Mouse (Mus musculus) gastrocnemius, postnatal 10 days (tissue): ENCODE data around the gene Tec. TPM values are rescaled to one million over a fixed set of nuclear protein-coding genes. Genes with fewer than 3 reads are reported as not detected.

Experiments used
- DNase-seq: peaks from one replicate; pipeline ENCODE4 v3.0.0; 2021; ENCODE audit warnings: mixed read lengths
- total RNA-seq, 2 experiments: library from RNA; stranded (reverse); gene quantifications; 2 replicates each; pipeline ENCODE4 v1.2.3; 2021

The Tec gene
- total RNA-seq, 2 experiments from 2014 or later, result 2.3 to 4.3 TPM

GRCm38 (mm10) chr5:72853365-72853764, 14.9 kb downstream of the Tec start:
- DNase-seq, result no peak

DNA sequence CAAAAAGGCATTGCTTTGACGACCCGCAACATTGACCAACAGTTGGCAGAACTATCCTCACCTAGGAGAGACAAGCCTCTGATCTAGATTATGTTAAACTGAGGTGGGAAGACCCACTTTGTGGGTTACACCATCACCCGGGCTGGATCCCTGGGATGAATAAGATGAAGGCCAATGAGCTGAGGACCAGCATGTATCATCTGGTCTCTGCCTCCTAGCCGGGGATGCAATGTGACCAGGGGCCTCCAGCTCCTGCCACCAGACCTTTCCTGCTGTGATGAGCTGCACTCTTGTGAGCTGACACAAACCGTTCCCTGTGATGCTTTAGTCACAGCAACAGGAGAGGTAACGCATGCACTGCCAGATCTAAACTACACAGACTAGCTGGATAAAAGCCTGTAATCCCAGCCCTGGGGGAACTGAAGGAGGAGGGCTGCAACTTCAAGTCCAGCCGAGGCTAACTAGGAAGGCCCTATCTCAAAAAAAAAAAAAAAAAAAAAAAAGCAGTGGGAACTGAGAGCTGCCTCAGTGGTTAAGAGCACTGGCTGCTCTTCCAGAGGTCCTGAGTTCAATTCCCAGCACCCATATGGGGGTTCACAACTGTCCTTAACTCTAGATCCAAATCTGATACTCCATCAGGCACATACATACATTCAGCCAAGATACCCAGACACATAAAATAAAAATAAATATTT, 15.8 kb downstream of the Tec start:
- DNase-seq, result no peak

DNA sequence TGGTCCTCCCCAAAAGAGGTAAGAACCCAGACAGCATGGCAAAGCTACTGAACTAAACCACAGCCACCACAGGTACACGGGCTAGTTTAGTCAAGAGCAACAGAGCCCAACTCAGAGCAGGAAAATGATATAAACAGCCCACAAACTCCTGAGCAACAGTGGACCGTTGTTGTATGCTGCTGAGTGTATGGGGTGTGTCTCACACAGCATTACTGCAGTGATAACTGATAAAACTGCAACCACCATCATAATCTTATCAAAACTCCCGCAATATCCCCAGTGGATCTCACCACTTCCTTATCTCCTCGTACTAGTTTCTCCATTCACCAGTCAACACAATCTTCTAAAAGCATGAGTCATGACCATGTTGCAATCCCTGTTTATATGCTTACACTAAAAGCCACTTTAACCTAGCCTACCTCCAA, 16.6 kb downstream of the Tec start:
- no peak for DNase-seq

DNA sequence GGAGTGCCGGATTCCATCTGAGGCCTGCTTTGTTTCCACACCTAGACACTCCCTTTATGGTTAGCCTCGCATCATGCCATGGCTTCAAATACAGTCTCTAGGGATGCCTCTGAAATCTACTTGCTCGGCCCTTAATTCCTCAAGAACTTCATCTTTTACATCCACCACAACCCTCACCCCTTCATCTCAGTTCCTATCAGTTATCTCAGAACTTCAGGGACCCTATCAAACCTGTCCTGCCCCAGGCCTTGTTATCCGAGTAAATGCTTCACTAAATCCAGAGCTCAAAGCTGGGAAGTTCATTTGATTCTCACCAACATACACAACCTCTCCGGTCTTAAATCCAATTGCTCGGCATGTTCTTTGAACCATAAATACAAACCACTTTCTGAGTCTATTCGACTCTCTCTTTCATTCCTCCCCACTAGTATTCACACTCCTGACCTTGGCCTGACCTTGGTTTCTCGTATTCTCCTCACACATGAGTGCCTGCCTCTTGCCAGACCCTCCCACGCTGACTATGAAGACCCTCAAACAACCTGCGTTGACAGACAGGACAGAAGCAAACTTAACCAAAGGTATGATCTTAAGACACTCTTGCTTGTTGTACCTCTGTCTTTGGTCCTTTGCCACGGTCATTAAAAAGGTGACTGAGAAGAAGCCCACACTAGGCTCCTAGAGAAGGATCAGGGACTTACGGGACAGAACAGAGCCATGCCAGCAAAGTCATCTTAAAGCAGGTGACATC, 17.2 kb downstream of the Tec start:
- DNase-seq, result no peak

- no peak for DNase-seq
Measured at GRCm38 (mm10) chr5:72848889-72849435, 19.3 kb downstream of the Tec start.

- no peak for DNase-seq
Measured at GRCm38 (mm10) chr5:72846712-72847111, 21.6 kb downstream of the Tec start.

GRCm38 (mm10) chr5:72845928-72846630, 22.2 kb downstream of the Tec start:
- no peak for DNase-seq

GRCm38 (mm10) chr5:72844776-72845495, 23.3 kb downstream of the Tec start:
- no peak for DNase-seq

GRCm38 (mm10) chr5:72844294-72844693, 24.0 kb downstream of the Tec start:
- no peak for DNase-seq

DNA sequence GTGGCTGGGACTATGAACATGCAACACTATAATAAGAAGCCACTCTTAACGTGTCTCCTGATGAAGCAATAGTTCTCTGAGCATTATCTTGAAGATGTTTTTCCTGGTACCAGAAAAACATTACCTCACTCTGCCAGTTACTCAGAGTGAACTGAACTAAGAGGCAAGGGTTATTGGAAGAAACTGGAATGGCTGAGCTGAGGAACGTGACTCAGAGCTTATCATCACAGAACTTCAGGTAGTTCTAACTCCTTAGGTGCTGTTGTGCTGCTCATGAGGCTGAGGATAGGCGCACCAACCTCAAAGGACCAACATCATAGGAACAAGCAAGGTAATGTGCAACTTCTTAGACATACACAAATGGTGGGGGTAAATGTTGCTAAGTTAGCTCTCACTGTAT, 28.6 kb downstream of the Tec start:
- DNase-seq, result no peak

GRCm38 (mm10) chr5:72838976-72839375, 29.3 kb downstream of the Tec start:
- DNase-seq, result no peak

DNA sequence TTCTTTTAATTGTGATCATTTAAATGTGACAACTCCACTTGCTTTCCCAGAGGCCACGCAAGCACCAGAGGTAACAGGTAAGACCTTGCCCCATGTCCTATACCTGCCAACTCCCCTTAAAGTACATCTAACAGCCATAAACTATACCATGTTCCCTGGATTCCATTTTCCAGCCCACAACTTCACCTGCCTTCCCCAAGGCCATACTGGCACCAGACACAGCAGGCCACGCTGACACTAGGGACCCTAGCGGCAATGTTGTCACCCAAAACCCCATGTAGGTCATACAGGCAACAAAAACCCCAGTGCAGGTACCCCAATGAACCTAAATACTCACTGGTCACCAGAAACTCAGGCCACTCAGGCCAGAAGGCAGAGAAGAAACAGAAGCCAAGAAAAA, 32.6 kb downstream of the Tec start:
- DNase-seq, result no peak

DNA sequence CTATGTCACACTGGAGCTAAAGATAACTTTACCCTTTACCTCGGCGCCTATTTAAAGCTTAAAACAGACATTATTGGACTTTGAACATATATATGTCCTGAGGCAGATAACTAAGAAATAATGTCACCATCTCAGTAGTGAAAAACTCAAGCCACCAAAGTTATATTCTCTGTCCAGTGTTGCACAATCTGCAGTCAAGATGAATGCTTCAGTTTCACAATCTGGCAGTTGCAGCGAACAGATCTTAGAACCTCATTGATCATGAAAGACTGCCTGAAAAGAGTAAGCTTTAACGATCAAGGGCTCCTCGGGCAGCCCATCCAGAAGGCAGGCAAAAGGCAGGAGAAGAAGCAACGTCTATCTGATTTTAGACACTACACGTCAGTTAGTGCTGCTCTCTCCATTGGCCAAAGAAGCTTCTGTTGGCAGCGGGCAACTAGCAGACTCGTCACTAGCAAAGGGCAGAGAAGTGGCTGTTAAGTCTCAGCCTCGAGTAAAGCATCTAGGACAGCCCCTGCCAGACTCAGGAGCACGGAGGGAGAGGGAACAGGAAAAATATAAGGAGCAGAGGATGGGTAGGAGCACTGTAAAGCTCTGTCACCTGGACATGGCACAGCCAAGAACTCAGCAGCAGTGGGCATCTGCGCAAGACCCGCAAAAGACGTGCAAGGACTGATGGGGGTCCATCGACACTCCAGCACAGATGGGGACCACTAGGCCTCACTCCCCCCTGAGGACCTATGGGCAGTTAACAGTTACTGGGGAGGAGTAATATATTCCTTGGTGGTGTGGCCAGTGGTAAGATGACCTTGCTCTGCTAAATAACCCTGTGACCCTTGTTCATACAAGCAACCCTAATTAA, 35.1 kb downstream of the Tec start:
- no peak for DNase-seq

DNA sequence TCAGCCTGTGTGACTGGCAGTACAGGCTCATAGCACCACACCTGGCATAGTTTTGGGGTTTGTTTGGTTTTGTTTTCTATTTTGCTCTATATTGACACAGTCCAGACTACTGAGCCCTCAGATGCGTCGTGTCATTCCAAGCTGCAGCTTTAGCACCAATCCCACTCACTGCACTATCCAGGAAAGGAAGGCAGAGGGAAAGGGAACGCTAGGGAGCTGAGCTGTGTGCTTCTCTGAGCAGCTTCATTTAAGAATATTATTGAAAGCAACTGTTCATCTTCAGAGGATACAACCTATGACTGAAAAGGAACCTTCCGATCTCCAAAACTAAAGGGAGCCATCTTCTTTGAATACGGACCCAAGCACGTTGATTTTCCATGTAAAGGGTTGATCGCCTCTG, 36.1 kb downstream of the Tec start:
- no peak for DNase-seq

- DNase-seq, result no peak
Measured at GRCm38 (mm10) chr5:72830988-72831610, 37.2 kb downstream of the Tec start.

GRCm38 (mm10) chr5:72829506-72830067, 38.7 kb downstream of the Tec start:
- DNase-seq, result no peak

GRCm38 (mm10) chr5:72828401-72828800, 39.9 kb downstream of the Tec start:
- DNase-seq, result no peak

DNA sequence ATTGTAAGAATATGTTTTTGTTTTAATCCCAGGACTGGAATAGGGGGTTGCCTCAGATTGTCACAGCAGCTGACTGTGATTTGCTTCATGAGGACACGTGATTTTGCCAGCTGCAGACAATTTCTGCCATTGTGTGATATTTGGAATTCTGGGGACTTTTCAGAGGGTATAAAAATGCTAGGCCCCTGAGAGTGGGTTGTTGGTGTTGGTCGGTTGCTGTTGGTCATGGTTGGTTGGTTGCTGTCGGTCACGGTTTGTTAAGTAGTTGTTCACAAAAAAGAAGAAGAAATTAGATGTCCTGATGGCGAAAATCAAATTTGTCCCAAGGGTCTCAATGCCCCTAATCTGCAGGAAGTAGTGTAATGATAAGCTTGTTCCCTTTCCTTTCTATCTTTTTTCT, 40.8 kb downstream of the Tec start:
- DNase-seq, result no peak

DNA sequence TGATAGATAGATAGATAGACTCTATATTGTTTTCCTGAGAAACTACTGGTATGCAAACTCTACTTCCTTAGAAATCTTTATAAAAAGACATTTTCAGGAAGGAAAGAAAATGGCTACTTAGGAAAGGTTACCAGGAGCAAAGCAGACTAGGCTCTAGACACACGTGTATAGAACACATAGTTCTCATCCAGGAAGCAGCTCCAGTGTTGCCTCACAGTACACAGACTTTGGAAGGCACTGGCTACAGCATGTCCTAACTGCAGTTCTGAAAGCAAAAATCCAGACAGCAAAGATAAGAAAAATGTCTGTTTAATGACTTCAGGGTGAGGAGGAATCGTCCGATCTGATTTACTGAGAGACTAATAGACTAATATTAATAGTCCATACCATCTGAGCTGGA, 41.8 kb downstream of the Tec start:
- no peak for DNase-seq

GRCm38 (mm10) chr5:72820651-72821050, 47.6 kb downstream of the Tec start:
- DNase-seq, result no peak
